Mouse (Mus musculus): ENCODE data around the gene Samd9l.
"Not testable (repeated sequence)": the region's sequence is repeated elsewhere in the genome, so short reads cannot be mapped to it uniquely, and the experiment has no call there.

Gene Samd9l

DNA sequence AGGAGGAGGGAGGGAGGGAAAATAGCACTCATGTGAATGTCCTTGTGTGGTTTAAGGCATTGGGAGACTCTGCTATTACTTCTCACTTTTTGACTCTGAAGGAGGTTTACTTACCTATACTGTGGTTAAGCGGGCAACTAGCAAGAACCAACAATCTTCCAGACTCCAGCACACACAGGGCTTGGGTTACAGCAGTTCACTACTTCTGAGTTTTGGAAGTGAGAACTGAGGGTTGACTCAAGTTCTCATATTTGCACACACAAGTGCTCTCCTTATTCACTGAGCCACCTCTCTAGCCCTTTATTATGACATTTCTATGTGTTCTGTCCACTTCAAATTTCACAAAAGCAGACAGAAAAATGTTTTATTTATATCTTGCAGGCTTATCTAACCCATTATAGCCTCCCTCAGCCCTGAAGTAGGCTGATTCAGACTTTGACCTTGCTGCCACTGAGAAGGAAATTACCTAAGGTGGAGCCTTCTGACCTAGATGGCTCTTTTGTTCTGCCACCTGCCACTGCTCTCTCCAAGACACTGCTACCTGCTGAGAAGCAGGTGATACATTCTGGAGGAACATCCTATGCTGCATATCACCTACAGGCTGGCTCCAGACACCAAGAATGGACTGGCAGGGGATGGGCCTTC, 55.6 kb downstream of the Samd9l start:
- CTCF ChIA-PET, result not testable (repeated sequence)

GRCm38 (mm10) chr6:3341479-3341878, 57.9 kb downstream of the Samd9l start:
- CTCF ChIA-PET, result no interaction called here

DNA sequence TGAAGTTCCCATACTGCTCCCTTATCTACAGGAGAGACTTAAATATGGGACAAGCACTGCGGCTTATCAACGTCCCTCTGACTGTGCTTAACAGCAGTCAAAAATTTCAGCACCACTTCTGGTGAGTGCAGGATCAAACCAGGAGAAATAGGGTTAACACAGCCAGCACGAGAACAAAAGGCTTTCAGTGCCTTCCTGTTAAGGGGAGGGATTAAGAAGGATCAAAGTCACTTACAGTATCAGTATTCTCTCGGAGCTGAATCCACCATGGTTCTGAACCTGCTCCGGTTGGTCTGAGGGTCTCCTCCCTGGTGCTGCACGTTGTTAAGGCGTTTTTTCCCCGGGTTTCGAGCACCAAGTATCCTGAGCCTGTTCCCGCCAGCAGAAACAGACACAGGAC, 58.4 kb downstream of the Samd9l start:
- CTCF ChIA-PET, result not testable (repeated sequence)

DNA sequence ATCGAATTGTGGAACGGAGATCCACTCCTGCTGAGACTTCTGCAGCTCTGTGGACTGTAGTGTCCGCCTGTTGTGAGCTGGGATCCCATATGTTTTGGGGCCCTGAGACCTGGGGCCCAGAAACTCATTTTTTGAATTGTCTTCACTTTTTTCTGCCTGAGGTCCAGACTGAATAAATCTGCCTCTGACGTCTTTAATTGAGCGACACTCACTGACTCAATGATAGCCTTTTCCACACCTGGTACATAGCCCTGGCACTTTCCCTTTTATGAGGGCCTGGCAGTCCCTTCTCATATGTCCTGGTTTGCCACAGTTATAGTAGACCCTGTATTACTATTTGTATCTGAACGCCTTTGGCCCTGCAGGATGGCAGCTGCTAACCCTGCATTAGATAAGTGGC, 60.2 kb downstream of the Samd9l start:
- CTCF ChIA-PET, result not testable (repeated sequence)
